Mouse (Mus musculus): ENCODE data around the gene Otp.

Gene Otp

GRCm38 (mm10) chr13:94875396-94875880, at the start of gene Otp:
Gene Otp, plus strand, starts transcription at chr13:94875602.
- CTCF ChIA-PET: no interaction called here

GRCm38 (mm10) chr13:94826389-94826788, 49.0 kb upstream of the Otp start:
- CTCF ChIA-PET: interaction anchor here (0.6 to 0.7 kb wide), 3 partner anchors 9 to 238 kb away, joined by 3 to 15 read pairs (median 12); no protein-coding TSS in a partner anchor

GRCm38 (mm10) chr13:94826986-94827385, 48.4 kb upstream of the Otp start:
- CTCF ChIA-PET: interaction anchor here (0.6 to 0.7 kb wide), 3 partner anchors 8 to 238 kb away, joined by 3 to 15 read pairs (median 12); no protein-coding TSS in a partner anchor

GRCm38 (mm10) chr13:94827847-94828246, 47.6 kb upstream of the Otp start:
- CTCF ChIA-PET: no interaction called here

- CTCF ChIA-PET: interaction anchor here (1.5 kb wide), 1 partner anchor 9 kb away, joined by 4 read pairs; no protein-coding TSS in a partner anchor
Measured at GRCm38 (mm10) chr13:94838047-94838720, 37.2 kb upstream of the Otp start.

- CTCF ChIA-PET: interaction anchor here (0.5 kb wide), 1 partner anchor 12 kb away, joined by 3 read pairs; no protein-coding TSS in a partner anchor
Measured at GRCm38 (mm10) chr13:94838756-94839337, 36.6 kb upstream of the Otp start.

GRCm38 (mm10) chr13:94843236-94843635, 32.2 kb upstream of the Otp start:
- CTCF ChIA-PET: interaction anchor here (0.6 kb wide), 1 partner anchor 12 kb away, joined by 4 read pairs; no protein-coding TSS in a partner anchor

- CTCF ChIA-PET: no interaction called here
Measured at GRCm38 (mm10) chr13:94847870-94848269, 27.5 kb upstream of the Otp start.

- CTCF ChIA-PET: no interaction called here
Measured at GRCm38 (mm10) chr13:94849351-94849750, 26.1 kb upstream of the Otp start.

- CTCF ChIA-PET: no interaction called here
Measured at GRCm38 (mm10) chr13:94858016-94858575, 17.3 kb upstream of the Otp start.

- CTCF ChIA-PET: no interaction called here
Measured at GRCm38 (mm10) chr13:94859256-94859655, 16.1 kb upstream of the Otp start.

GRCm38 (mm10) chr13:94862491-94863230, 12.7 kb upstream of the Otp start:
- CTCF ChIA-PET: no interaction called here

GRCm38 (mm10) chr13:94866906-94867305, 8.5 kb upstream of the Otp start:
- CTCF ChIA-PET: no interaction called here

GRCm38 (mm10) chr13:94867772-94868171, 7.6 kb upstream of the Otp start:
- CTCF ChIA-PET: interaction anchor here (0.8 kb wide), 1 partner anchor 169 kb away, joined by 3 read pairs; no protein-coding TSS in a partner anchor

- CTCF ChIA-PET: interaction anchor here (0.8 kb wide), 1 partner anchor 170 kb away, joined by 3 read pairs; no protein-coding TSS in a partner anchor
Measured at GRCm38 (mm10) chr13:94868478-94868950, 6.9 kb upstream of the Otp start.

GRCm38 (mm10) chr13:94869541-94869940, 5.9 kb upstream of the Otp start:
- CTCF ChIA-PET: no interaction called here

GRCm38 (mm10) chr13:94870071-94870460, 5.3 kb upstream of the Otp start:
- CTCF ChIA-PET: no interaction called here

GRCm38 (mm10) chr13:94870461-94871186, 4.8 kb upstream of the Otp start:
- CTCF ChIA-PET: no interaction called here

- CTCF ChIA-PET: no interaction called here
Measured at GRCm38 (mm10) chr13:94871806-94872320, 3.5 kb upstream of the Otp start.

- CTCF ChIA-PET: no interaction called here
Measured at GRCm38 (mm10) chr13:94872439-94872838, 3.0 kb upstream of the Otp start.
